Mouse (Mus musculus) spleen, postnatal 14 days (tissue): Measurements from ENCODE around the gene Olfr1419.
A peak's percentile ranks its signal among the peaks of the same experiment; 100 is the strongest.
"Not testable (repeated sequence)": the region's sequence is repeated elsewhere in the genome, so short reads cannot be mapped to it uniquely, and the experiment has no call there.

Source experiments
- DNase-seq, 2 experiments: peaks; one replicate each; pipeline ENCODE4 v3.0.0; 2021 to 2022; ENCODE audit warnings: low spot score in 2 of 2

Gene Olfr1419

GRCm38 (mm10) chr19:11875006-11875405 is at the start of gene Olfr1419:
Gene Olfr1419 (minus strand): TSS chr19:11875106.
- DNase-seq, result no peak

- DNase-seq, result not testable (repeated sequence)
These were observed 47.6 kb upstream of the Olfr1419 start for GRCm38 (mm10) chr19:11922515-11922914.

GRCm38 (mm10) chr19:11922068-11922467 is 47.2 kb upstream of the Olfr1419 start:
- DNase-seq, result no peak

- no peak for DNase-seq
These were observed 40.9 kb upstream of the Olfr1419 start for GRCm38 (mm10) chr19:11915804-11916203.

- peak in 1 of 2 experiments; percentile 36 for DNase-seq
These were observed 37.7 kb upstream of the Olfr1419 start for GRCm38 (mm10) chr19:11912533-11913121.

- peak; percentile 94 to 95 for DNase-seq
These were observed 37.2 kb upstream of the Olfr1419 start, which contains the start of gene Patl1 for GRCm38 (mm10) chr19:11912037-11912532. Gene Patl1 (plus strand): TSS chr19:11912399.

- DNase-seq, result peak in 1 of 2 experiments; percentile 9
These were observed 36.7 kb upstream of the Olfr1419 start for GRCm38 (mm10) chr19:11911603-11912002.

- no peak for DNase-seq
These were observed 36.1 kb upstream of the Olfr1419 start for GRCm38 (mm10) chr19:11911021-11911420.

- DNase-seq, result no peak
These were observed 11.4 kb upstream of the Olfr1419 start, which contains the start of gene Olfr1420 for GRCm38 (mm10) chr19:11886265-11886664. Gene Olfr1420 (plus strand): TSS chr19:11886565.

GRCm38 (mm10) chr19:11878404-11878803 is 3.5 kb upstream of the Olfr1419 start:
- DNase-seq, result not testable (repeated sequence)

- DNase-seq, result no peak
These were observed 7.1 kb downstream of the Olfr1419 start for GRCm38 (mm10) chr19:11867837-11868236.

GRCm38 (mm10) chr19:11860966-11861365 is 13.9 kb downstream of the Olfr1419 start, which contains the start of gene Olfr1418:
Gene Olfr1418 (minus strand): TSS chr19:11861066.
- DNase-seq, result no peak

- no peak for DNase-seq
These were observed 18.4 kb downstream of the Olfr1419 start for GRCm38 (mm10) chr19:11856506-11856905.

GRCm38 (mm10) chr19:11854821-11855220 is 20.1 kb downstream of the Olfr1419 start:
- no peak for DNase-seq

GRCm38 (mm10) chr19:11852652-11853051 is 22.3 kb downstream of the Olfr1419 start:
- DNase-seq, result no peak

GRCm38 (mm10) chr19:11846333-11846732 is 28.6 kb downstream of the Olfr1419 start:
- no peak for DNase-seq

- no peak for DNase-seq
These were observed 35.8 kb downstream of the Olfr1419 start, which contains the start of gene Olfr1417 for GRCm38 (mm10) chr19:11839119-11839518. Gene Olfr1417 (minus strand): TSS chr19:11839219.

GRCm38 (mm10) chr19:11823346-11824065 is 51.4 kb downstream of the Olfr1419 start:
- no peak for DNase-seq

- no peak for DNase-seq
These were observed 54.7 kb downstream of the Olfr1419 start for GRCm38 (mm10) chr19:11820211-11820610.

GRCm38 (mm10) chr19:11819800-11820199 is 55.1 kb downstream of the Olfr1419 start:
- DNase-seq, result peak; percentile 48 to 64

- DNase-seq, result no peak
These were observed 55.7 kb downstream of the Olfr1419 start, which contains the start of gene Stx3 for GRCm38 (mm10) chr19:11819143-11819700. Gene Stx3 (minus strand): TSS chr19:11819403.
